Mouse (Mus musculus) gastrocnemius, adult 8-10 months (tissue): ENCODE measurements around the gene Ralb. TPM values are rescaled to one million over a fixed set of nuclear protein-coding genes. Genes with fewer than 3 reads are reported as not detected.
A peak's percentile ranks its signal among the peaks of the same experiment; 100 is the strongest.

ENCODE experiments used
- DNase-seq, 2 experiments: peaks; one replicate each; pipeline ENCODE4 v3.0.0; 2022; ENCODE audit warnings: low spot score in 2 of 2
- total RNA-seq, 4 experiments: library from RNA; stranded (reverse); gene quantifications; 2 replicates each; pipeline ENCODE4 v1.2.4; 2022

Ralb gene
- total RNA-seq, result 1 to 10 TPM; 6.2 to 9.9 (median 7.0) TPM

GRCm38 (mm10) chr1:119504260-119505062 is at the start of gene Ralb:
Gene Ralb, minus strand, starts transcription at chr1:119504794.
- DNase-seq, result peak; percentile 98

GRCm38 (mm10) chr1:119551651-119552050 is 47.1 kb upstream of the Ralb start:
- DNase-seq, result no peak

- DNase-seq, result no peak
Observed at GRCm38 (mm10) chr1:119550064-119550463, 45.5 kb upstream of the Ralb start.

- DNase-seq, result no peak
Observed at GRCm38 (mm10) chr1:119549327-119549689, 44.7 kb upstream of the Ralb start.

- DNase-seq, result peak in 1 of 2 experiments; percentile 41
Observed at GRCm38 (mm10) chr1:119548668-119549326, 44.2 kb upstream of the Ralb start.

- DNase-seq, result no peak
Observed at GRCm38 (mm10) chr1:119546490-119546889, 41.9 kb upstream of the Ralb start.

- no peak for DNase-seq
Observed at GRCm38 (mm10) chr1:119545671-119546070, 41.1 kb upstream of the Ralb start.

GRCm38 (mm10) chr1:119545164-119545563 is 40.6 kb upstream of the Ralb start:
- no peak for DNase-seq

GRCm38 (mm10) chr1:119544611-119545155 is 40.1 kb upstream of the Ralb start:
- DNase-seq, result no peak

- DNase-seq, result no peak
Observed at GRCm38 (mm10) chr1:119543316-119543715, 38.7 kb upstream of the Ralb start.

- DNase-seq, result no peak
Observed at GRCm38 (mm10) chr1:119541570-119541969, 37.0 kb upstream of the Ralb start.

- no peak for DNase-seq
Observed at GRCm38 (mm10) chr1:119540836-119541557, 36.4 kb upstream of the Ralb start.

GRCm38 (mm10) chr1:119539252-119539651 is 34.7 kb upstream of the Ralb start:
- DNase-seq, result no peak

GRCm38 (mm10) chr1:119537651-119538050 is 33.1 kb upstream of the Ralb start:
- no peak for DNase-seq

GRCm38 (mm10) chr1:119536122-119536521 is 31.5 kb upstream of the Ralb start:
- DNase-seq, result no peak

- no peak for DNase-seq
Observed at GRCm38 (mm10) chr1:119534341-119534740, 29.7 kb upstream of the Ralb start.

GRCm38 (mm10) chr1:119533093-119533805 is 28.7 kb upstream of the Ralb start:
- DNase-seq, result no peak

- no peak for DNase-seq
Observed at GRCm38 (mm10) chr1:119532165-119532564, 27.6 kb upstream of the Ralb start.

GRCm38 (mm10) chr1:119530941-119531340 is 26.3 kb upstream of the Ralb start:
- no peak for DNase-seq

GRCm38 (mm10) chr1:119525689-119526591 is 21.3 kb upstream of the Ralb start, which contains the start of gene Tmem185b:
Gene Tmem185b, plus strand, starts transcription at chr1:119526160.
- DNase-seq, result peak; percentile 80 to 86
